Comparison of ENCODE assay signal across 8 mouse cellular contexts in genomic region chr7:45050945-45051600, GRCm38 (mm10). TPM values are rescaled to one million over a fixed set of nuclear protein-coding genes. Genes with fewer than 3 reads are reported as not detected.
A peak's percentile ranks its signal among the peaks of the same experiment; 100 is the strongest.
DNase-seq lines count a peak whose midpoint lies in the region; ATAC-seq lines count a peak whose summit lies in the region.

No protein-coding gene starts in this region.

- H3K27ac ChIP-seq in lung, embryonic 15.5 days, result peak overlapping the region; percentile 100

- no peaks in the 10 kb centered on the region for H3K9me3 ChIP-seq in lung, embryonic 15.5 days

- H3K9ac ChIP-seq in lung, embryonic 15.5 days, result peak overlapping the region; percentile 93

- peak overlapping the region; percentile 91 for H3K4me3 ChIP-seq in lung, embryonic 15.5 days

- no peaks in the 10 kb centered on the region for H3K27me3 ChIP-seq in lung, embryonic 15.5 days

- peak; percentile 3; the same call in 1 of the 2 replicates for ATAC-seq in lung, embryonic 15.5 days (ENCODE audit: borderline replicate concordance, extremely low read depth, low FRiP score, low TSS enrichment)

- H3K4me2 ChIP-seq in lung, embryonic 15.5 days, result peak overlapping the region; percentile 84

- intact Hi-C loops in heart, postnatal 36 days (cut with DNase I), result loop anchor here (2.0 to 5.0 kb wide), 2 partner anchors 32 to 69 kb away; no protein-coding TSS in a partner anchor

- peak; percentile 99 for DNase-seq in R1 (ENCODE audit: low read depth, low spot score)
- peak; percentile 84 for DNase-seq in cerebellum, adult 11-12 months
- peak; percentile 93 for DNase-seq in forelimb bud, embryonic 11.5 days (ENCODE audit: low read depth, low spot score)
- DNase-seq in heart, postnatal 36 days, result peak; percentile 50 to 63
- peak; percentile 64 to 84 for DNase-seq in layer of hippocampus, adult 8-10 months (ENCODE audit: low spot score in 2 of 2)
- DNase-seq in retina, postnatal 7 days (ENCODE audit: low read depth, low spot score), result peak; percentile 76
- DNase-seq in urinary bladder, postnatal 10 days (ENCODE audit: low spot score), result no peak

- peaks cover 17% of the 10 kb centered on the region for H3K4me1 ChIP-seq in lung, embryonic 15.5 days

- H3K36me3 ChIP-seq in lung, embryonic 15.5 days, result peaks cover 43% of the 10 kb centered on the region

- 8% methylated on average over 16 of the region's 16 CpGs for WGBS in lung, embryonic 15.5 days

RNA-seq across cellular contexts. Expression of gene Prr12, which starts 1.6 kb away (rescaled TPM):
- total RNA-seq in heart, postnatal 36 days (2021), result 10 to 100 TPM; 23.4 to 29.4 TPM
- 10 to 100 TPM; 72.9 to 75.3 (median 73.6) TPM for total RNA-seq in layer of hippocampus, adult 8-10 months (2022)
- polyA plus RNA-seq in lung, embryonic 15.5 days (2015; fragmentation: Nextera tagmentation; extraction: Ambion mirVana), result 10.9 and 11.1 TPM in 2 replicates

RNA-seq across cellular contexts. Expression of gene Nosip, which starts 11.2 kb away (rescaled TPM):
- total RNA-seq in heart, postnatal 36 days (2021), result 10 to 100 TPM; 30.3 to 32.1 TPM
- 10 to 100 TPM; 42.2 to 53.5 (median 49.8) TPM for total RNA-seq in layer of hippocampus, adult 8-10 months (2022)
- 74.9 and 75.1 TPM in 2 replicates for polyA plus RNA-seq in lung, embryonic 15.5 days (2015; fragmentation: Nextera tagmentation; extraction: Ambion mirVana)

RNA-seq across cellular contexts. Expression of gene Prrg2, which starts 11.4 kb away (rescaled TPM):
- 1 to 10 TPM; 7.7 to 7.9 TPM for total RNA-seq in heart, postnatal 36 days (2021)
- 1 to 10 TPM; 6.5 to 7.6 (median 6.9) TPM for total RNA-seq in layer of hippocampus, adult 8-10 months (2022)
- polyA plus RNA-seq in lung, embryonic 15.5 days (2015; fragmentation: Nextera tagmentation; extraction: Ambion mirVana), result 23.1 and 24.2 TPM in 2 replicates

RNA-seq across cellular contexts. Expression of gene Rras, which starts 33.3 kb away (rescaled TPM):
- 10 to 100 TPM; 45.1 to 53.3 TPM for total RNA-seq in heart, postnatal 36 days (2021)
- total RNA-seq in layer of hippocampus, adult 8-10 months (2022), result 10 to 100 TPM; 13.7 to 16.8 (median 15.2) TPM
- polyA plus RNA-seq in lung, embryonic 15.5 days (2015; fragmentation: Nextera tagmentation; extraction: Ambion mirVana), result 49.7 and 50.4 TPM in 2 replicates

RNA-seq across cellular contexts. Expression of gene Scaf1, which starts 34.9 kb away (rescaled TPM):
- total RNA-seq in heart, postnatal 36 days (2021), result 10 to 100 TPM; 48.0 to 48.1 TPM
- total RNA-seq in layer of hippocampus, adult 8-10 months (2022), result 100 to 1,000 TPM; 163 to 173 (median 167) TPM
- 35.5 and 36.5 TPM in 2 replicates for polyA plus RNA-seq in lung, embryonic 15.5 days (2015; fragmentation: Nextera tagmentation; extraction: Ambion mirVana)
